Mouse (Mus musculus): Measurements from ENCODE around the gene Sele. TPM values are rescaled to one million over a fixed set of nuclear protein-coding genes. Genes with fewer than 3 reads are reported as not detected.

Sele gene
- 0.20 TPM for polyA plus RNA-seq (2014; fragmentation: Illumina TruSeq; extraction: RNeasy Lipid Tissue Mini Kit (QIAGEN cat#74804); ENCODE audit: low read depth, low replicate concordance)

DNA sequence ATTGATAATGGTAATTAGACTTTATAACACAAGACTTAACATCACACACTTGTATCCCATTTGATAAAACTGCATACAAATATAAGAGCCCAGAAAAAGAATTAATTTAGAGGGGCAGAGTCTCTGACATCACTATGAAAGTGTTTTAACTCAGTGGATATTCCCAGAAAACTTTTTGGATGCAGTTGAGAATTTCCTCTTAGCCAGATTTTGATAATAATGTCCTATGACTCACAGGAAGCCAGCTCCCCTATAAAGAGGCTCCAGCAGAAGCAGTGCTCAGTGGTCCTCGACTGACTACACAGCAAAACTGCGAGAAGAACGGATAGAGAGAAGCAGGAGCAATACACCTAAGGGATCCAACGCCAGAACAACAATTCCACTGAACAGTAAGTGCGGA lies at the start of gene Sele:
Gene Sele, plus strand, starts transcription at position 301 of the 400 bp plus-strand sequence.

GRCm38 (mm10) chr1:164061925-164062324 lies 13.9 kb downstream of the Sele start, which contains the start of gene Sell:
Gene Sell (plus strand): TSS chr1:164061982.

Other genes with a start within 250 kb of the Sele start
- 22.0 TPM for gene Scyl3, start 119.1 kb upstream of the Sele start, polyA plus RNA-seq (2014; fragmentation: Illumina TruSeq; extraction: RNeasy Lipid Tissue Mini Kit (QIAGEN cat#74804); ENCODE audit: low read depth, low replicate concordance)
- gene BC055324, start 53.4 kb upstream of the Sele start, polyA plus RNA-seq (2014; fragmentation: Illumina TruSeq; extraction: RNeasy Lipid Tissue Mini Kit (QIAGEN cat#74804); ENCODE audit: low read depth, low replicate concordance): 1.3 TPM
- 5.6 TPM for gene Mettl18, start 53.3 kb upstream of the Sele start, polyA plus RNA-seq (2014; fragmentation: Illumina TruSeq; extraction: RNeasy Lipid Tissue Mini Kit (QIAGEN cat#74804); ENCODE audit: low read depth, low replicate concordance)
- 1.6 TPM for gene Sell, start 13.7 kb downstream of the Sele start, polyA plus RNA-seq (2014; fragmentation: Illumina TruSeq; extraction: RNeasy Lipid Tissue Mini Kit (QIAGEN cat#74804); ENCODE audit: low read depth, low replicate concordance)
- gene Selp, start 67.0 kb downstream of the Sele start, polyA plus RNA-seq (2014; fragmentation: Illumina TruSeq; extraction: RNeasy Lipid Tissue Mini Kit (QIAGEN cat#74804); ENCODE audit: low read depth, low replicate concordance): 5.9 TPM
- gene F5, start 103.6 kb downstream of the Sele start, polyA plus RNA-seq (2014; fragmentation: Illumina TruSeq; extraction: RNeasy Lipid Tissue Mini Kit (QIAGEN cat#74804); ENCODE audit: low read depth, low replicate concordance): 1.5 TPM
- gene Slc19a2, start 200.8 kb downstream of the Sele start, polyA plus RNA-seq (2014; fragmentation: Illumina TruSeq; extraction: RNeasy Lipid Tissue Mini Kit (QIAGEN cat#74804); ENCODE audit: low read depth, low replicate concordance): 13.8 TPM
- gene Ccdc181, start 227.4 kb downstream of the Sele start, polyA plus RNA-seq (2014; fragmentation: Illumina TruSeq; extraction: RNeasy Lipid Tissue Mini Kit (QIAGEN cat#74804); ENCODE audit: low read depth, low replicate concordance): 20.7 TPM